Mouse (Mus musculus) gastrocnemius, postnatal 4 days (tissue): ENCODE results near the gene S100a7a. TPM values are rescaled to one million over a fixed set of nuclear protein-coding genes. Genes with fewer than 3 reads are reported as not detected.

Source experiments
- DNase-seq, 2 experiments: peaks; one replicate each; pipeline ENCODE4 v3.0.0; 2021 to 2022; ENCODE audit warnings: low spot score in 2 of 2, mixed read lengths in 2 of 2
- long read RNA-seq, 2 experiments: library from polyadenylated mRNA; stranded (forward); transcript quantifications; one replicate each; pipeline ENCODE4 v2.0.0; 2021
- total RNA-seq, 2 experiments: library from RNA; stranded (reverse); gene quantifications; 2 replicates each; pipeline ENCODE4 v1.2.3; 2021

Gene S100a7a
- total RNA-seq, result under 1 TPM in 1 of 2 experiments, not detected in 1; 0.29 TPM
- long read RNA-seq, experiment 1, result 0 reads
- long read RNA-seq, experiment 2, result 0 reads

- no peak for DNase-seq
These were observed at the start of gene S100a7a for GRCm38 (mm10) chr3:90653717-90654116. TSS of gene S100a7a (plus strand) at chr3:90654017.

GRCm38 (mm10) chr3:90604416-90604815 lies 49.4 kb upstream of the S100a7a start:
- DNase-seq, result peak; percentile 55 to 77

GRCm38 (mm10) chr3:90605049-90605448 lies 48.8 kb upstream of the S100a7a start:
- no peak for DNase-seq

DNA sequence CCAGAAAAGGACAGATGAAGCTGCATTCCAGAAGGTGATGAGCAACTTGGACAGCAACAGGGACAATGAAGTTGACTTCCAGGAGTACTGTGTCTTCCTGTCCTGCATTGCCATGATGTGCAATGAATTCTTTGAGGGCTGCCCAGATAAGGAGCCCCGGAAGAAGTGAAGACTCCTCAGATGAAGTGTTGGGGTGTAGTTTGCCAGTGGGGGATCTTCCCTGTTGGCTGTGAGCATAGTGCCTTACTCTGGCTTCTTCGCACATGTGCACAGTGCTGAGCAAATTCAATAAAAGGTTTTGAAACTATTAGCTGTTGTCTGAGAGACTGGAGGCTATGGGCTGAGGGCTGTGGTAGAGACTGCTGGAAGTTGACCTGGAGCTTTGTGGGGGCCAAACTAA lies 48.1 kb upstream of the S100a7a start:
- DNase-seq, result no peak

- DNase-seq, result no peak
These were observed 47.6 kb upstream of the S100a7a start for GRCm38 (mm10) chr3:90606185-90606584.

DNA sequence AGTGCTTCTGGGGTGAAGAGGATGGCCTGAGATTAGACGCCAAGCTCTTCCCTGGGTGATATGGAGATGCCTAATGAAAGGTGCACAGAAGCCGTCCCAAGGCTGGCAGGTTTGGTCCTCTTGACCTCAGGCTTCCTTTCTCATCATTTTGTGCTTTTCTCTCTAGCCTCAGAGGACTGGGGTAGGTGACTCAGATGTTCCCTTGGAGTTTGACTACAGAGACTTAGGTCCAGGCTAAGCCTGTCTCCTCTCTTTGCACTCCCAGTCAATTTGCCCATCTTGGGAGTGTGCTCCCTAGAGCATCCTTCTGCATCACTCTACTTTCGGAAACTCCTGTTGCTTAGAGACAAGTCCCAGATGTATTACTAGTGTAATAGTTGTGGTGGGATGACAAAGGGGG lies 46.5 kb upstream of the S100a7a start:
- DNase-seq, result no peak

DNA sequence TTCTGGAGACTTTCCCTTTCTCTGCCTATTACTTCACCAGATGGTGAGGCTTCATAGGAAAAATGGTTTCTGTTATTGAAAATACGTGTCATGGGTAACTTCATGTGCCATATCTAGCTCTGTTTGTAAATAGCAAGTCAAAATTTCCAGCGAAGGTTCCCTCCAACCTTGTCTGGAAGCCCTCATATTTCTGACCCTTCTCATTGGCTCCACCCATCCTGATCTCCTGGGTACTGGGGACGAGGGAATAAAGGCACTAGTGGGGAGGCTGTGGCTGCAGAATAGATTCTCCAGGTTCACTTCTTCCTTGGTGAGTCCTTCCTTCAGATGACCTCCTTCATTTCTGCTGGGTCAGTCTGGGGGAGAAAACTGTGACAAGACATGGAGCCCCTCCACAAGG lies 45.6 kb upstream of the S100a7a start, which contains the start of gene S100a5:
Gene S100a5 (plus strand): TSS at position 301 of the 400 bp plus-strand sequence.
- DNase-seq, result no peak

DNA sequence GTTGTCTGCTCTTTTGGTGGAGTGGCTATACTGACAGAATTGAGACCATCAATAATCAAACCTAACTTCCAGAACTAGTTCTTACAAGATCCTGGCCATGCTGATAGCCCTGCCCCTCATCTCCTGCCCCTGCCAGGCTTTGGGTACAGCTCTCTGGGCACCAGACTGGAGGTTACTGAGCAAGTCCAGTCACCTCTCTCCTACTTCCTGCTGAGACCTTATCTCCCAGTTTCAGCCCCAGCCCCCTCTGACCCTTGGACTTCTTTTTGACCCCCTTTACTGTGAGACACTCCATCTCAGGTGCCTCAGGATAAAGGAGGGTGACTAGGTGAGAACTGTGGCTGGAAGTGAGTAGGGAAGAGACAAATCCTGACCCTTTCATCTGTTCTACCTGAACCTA lies 44.7 kb upstream of the S100a7a start:
- DNase-seq, result no peak

GRCm38 (mm10) chr3:90611494-90611893 lies 42.3 kb upstream of the S100a7a start:
- DNase-seq, result no peak

GRCm38 (mm10) chr3:90612061-90612460 lies 41.8 kb upstream of the S100a7a start:
- no peak for DNase-seq

DNA sequence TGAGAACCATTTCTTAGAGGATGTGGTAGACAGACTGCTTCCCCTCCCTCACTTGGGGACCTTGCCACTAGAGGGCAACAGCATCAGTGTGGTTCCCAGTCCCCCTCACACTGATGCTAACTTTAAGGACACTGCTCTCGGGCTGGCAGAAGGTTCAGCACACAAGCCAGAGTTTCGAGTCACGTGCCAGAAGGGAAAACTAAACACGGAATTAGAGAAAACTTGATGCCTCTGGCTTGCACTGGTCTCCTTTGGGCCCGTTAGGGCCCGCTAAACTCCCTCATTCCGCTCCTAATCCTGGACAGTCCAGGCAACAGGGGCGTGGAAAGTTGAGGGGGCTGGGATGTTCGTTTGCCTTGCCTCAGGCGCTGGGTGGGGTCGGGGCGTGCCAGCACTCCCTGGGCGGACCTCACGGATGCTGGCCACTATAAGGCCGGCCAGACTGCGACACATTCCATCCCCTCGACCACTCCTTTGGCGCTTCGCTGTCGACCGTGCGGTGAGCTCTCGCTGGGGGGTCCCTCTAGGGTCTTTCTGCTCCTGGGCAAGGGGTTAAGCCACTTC lies 41.0 kb upstream of the S100a7a start, which contains the start of gene S100a6:
Gene S100a6 (plus strand): TSS at position 155 of the 564 bp plus-strand sequence.
- peak; percentile 48 to 69 for DNase-seq

DNA sequence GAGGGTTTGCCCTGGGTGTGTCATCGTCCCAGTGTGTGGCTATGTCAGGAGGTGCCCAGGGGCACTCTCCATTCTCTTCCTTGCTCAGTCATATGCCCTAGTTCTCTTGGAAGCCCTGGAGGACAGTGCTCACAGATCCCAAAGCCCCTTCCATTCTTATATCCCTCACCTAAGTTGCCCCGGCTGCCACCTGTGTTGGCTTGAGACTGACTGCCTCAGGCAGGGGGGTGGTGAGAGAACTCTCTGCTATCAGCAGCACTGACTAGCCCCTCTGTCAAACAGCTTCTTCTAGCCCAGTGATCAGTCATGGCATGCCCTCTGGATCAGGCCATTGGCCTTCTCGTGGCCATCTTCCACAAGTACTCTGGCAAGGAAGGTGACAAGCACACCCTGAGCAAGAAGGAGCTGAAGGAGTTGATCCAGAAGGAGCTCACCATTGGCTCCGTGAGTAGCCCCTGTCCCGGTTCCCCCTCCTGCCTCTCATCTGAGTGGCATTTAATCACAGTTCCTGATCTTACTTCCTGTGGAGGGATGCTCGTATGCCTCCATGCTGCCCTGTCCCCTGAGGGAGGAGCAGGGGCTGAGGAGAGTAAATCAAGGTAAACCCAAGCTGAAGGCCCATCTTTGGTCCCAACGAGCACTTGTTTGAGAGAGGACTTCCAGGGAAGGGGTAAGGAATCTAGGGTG lies 40.2 kb upstream of the S100a7a start:
- no peak for DNase-seq

DNA sequence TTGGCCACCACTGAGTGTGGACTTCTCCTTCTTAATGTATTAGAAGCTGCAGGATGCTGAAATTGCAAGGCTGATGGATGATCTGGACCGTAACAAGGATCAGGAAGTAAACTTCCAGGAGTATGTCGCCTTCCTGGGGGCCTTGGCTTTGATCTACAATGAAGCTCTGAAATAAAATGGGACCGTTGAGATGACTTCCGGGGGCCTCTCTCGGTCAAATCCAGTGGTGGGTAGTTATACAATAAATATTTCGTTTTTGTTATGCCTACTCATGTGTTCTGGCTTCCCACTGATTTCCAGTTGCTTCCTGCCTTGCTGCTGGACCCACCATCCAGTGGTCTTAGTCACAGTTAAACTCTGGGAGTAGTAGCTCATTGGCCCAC lies 39.7 kb upstream of the S100a7a start:
- DNase-seq, result no peak

DNA sequence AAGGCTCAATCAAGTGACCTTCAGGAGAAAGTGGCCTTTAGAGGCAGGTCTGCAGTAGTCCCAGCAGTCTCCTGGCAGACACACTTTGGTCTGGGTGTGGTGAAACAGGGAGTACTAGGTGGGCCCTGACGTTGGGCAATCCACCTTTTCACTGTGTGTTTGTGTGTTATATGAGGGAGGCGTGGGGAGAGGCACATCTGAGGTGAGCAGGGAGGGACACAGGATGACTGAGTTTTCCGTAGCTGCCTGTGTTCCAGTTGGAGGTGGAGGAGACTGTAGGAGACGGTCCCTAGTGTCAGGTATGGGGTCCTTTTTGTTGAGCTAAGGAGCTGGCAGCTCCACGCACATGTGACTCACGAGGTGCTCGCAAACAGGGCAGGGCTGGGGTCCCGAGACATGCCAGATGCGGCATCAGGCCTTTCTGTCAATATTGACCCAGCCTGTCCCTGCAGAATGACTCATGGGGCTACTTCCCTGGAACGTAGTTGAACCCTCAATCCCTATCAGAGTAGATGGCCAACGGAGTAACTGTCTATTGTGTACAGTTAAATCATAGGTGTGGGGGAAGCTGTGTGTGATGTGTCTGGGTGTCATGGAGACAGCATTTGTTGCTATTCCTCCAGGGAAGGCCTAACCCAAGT lies 39.1 kb upstream of the S100a7a start:
- DNase-seq, result no peak

- DNase-seq, result peak; percentile 60 to 78
These were observed 38.4 kb upstream of the S100a7a start for GRCm38 (mm10) chr3:90615415-90615814.

DNA sequence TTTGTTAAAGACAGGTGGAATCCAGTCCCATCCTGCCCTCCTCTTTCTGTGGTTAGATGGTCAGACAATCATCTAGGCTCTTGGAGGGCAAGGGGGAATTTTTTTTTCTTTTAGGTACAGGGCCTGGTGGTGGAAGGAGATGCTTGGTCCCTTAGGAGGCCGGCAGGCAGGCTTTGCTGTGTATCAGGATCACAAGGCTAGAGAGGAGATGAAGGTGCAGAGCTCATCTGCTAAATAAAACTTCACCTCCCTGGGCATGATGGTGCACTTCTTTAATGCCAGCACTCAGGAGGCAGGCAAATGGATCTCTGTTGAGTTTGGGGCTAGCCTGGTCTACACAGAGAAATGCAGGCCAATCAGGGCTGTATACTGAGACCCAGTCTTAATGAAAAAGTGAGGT lies 37.9 kb upstream of the S100a7a start:
- DNase-seq, result no peak

- no peak for DNase-seq
These were observed 36.2 kb upstream of the S100a7a start for GRCm38 (mm10) chr3:90617586-90617985.

GRCm38 (mm10) chr3:90621552-90621951 lies 32.3 kb upstream of the S100a7a start:
- DNase-seq, result no peak

GRCm38 (mm10) chr3:90623435-90624071 lies 30.3 kb upstream of the S100a7a start:
- DNase-seq, result peak in 1 of 2 experiments; percentile 73

DNA sequence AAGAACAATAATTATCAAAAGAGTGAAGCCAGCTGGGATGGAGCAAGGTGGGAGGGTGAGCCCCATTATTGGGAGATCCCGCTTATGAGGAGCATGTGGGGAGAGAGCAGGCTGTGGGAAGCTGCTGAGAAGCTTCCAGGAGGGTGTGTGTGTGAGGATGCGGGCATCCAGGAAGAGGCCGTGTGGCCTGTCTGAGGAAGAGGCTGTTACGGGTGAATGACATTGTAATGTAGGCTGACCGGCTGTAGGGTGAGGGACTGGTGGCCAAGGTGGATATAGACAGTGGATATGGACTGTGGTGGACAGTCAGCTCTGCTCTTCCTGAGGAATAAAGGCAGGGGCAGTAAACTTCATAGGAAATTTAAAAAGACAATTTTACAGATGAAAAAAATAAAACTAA lies 28.3 kb upstream of the S100a7a start:
- no peak for DNase-seq

DNA sequence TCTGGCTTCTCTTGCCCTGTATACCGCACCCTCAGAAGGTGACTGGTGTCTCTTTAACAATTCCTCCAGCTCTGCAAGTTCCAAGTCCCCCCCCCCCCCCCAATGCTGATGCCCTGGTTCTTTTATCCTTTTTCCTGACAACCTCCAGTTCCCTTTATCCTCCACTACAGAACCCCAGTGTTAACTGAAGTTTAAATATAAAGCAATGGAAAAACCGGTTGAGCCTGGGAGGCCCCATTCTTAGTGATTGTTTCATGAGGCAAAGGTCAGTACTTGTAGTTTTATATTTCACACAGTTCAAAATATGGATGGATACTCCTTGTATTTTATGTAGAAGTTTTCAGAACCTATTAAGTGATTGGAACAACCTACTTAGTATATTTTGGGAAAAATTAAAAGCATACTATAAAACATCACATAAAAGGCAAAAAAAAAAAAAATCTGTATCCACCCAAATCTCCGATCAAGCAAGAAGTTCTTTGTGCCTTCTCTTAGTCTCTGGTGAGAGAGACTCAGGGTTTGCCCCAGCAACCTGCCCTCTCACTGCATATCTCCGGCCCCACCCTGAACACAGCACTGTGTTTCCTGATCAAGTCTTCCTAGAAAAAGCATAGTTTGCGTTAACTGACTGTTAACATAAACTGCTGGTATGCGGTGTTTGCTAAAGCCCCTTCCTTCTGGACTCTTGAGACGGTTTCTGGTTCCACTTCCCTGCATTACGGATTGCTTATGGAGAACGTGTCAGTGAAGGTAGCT lies 27.4 kb upstream of the S100a7a start:
- DNase-seq, result no peak
